9 mouse cellular contexts compared by ENCODE assay signal in genomic region chr2:20963226-20963805, GRCm38 (mm10). TPM values are rescaled to one million over a fixed set of nuclear protein-coding genes. Genes with fewer than 3 reads are reported as not detected.
A peak's percentile ranks its signal among the peaks of the same experiment; 100 is the strongest.
DNase-seq lines count a peak whose midpoint lies in the region; ATAC-seq lines count a peak whose summit lies in the region.
"Had no signal": no experiment of that assay in that cellular context is flagged by ENCODE, and none has a peak within 500 bp of the region (broad histone marks: within the 10 kb centered on the region; RNA-seq: fewer than 3 reads in every experiment).

No protein-coding gene starts in this region.

- DNase-seq in gastrocnemius, adult 18-20 months (ENCODE audit: low spot score): no peak
- no peak for DNase-seq in kidney, adult 18-20 months
- DNase-seq in frontal cortex, postnatal 14 days (ENCODE audit: low spot score in 2 of 2): no peak
- DNase-seq: thymus, postnatal 36 days had no signal

- H3K27me3 ChIP-seq in intestine, embryonic 16.5 days (replicated peaks; ENCODE audit: control insufficient read depth, insufficient read depth, low read length): no peaks in the 10 kb centered on the region
- no peaks in the 10 kb centered on the region for H3K27me3 ChIP-seq in intestine, embryonic 15.5 days (replicated peaks)
- H3K27me3 ChIP-seq in heart, embryonic 11.5 days (ENCODE audit: control insufficient read depth, insufficient read depth, low read length): no peaks in the 10 kb centered on the region
- no peaks in the 10 kb centered on the region for H3K27me3 ChIP-seq in liver, embryonic 12.5 days (replicated peaks)
- no peaks in the 10 kb centered on the region for H3K27me3 ChIP-seq in neural tube, embryonic 14.5 days (ENCODE audit: control insufficient read depth, insufficient read depth, low read length)

- ATAC-seq in intestine, embryonic 16.5 days: no peak
- ATAC-seq in intestine, embryonic 15.5 days: no peak
- ATAC-seq in heart, embryonic 11.5 days (replicated peaks; ENCODE audit: insufficient number of reproducible peaks, low FRiP score, low TSS enrichment): no peak
- ATAC-seq in liver, embryonic 12.5 days: no peak
- no peak for ATAC-seq in neural tube, embryonic 14.5 days (ENCODE audit: low read depth)

- no peak overlapping the region; the same call in 1 of the 2 replicates for H3K27ac ChIP-seq in intestine, embryonic 16.5 days (ENCODE audit: low read length)
- no peak overlapping the region for H3K27ac ChIP-seq in intestine, embryonic 15.5 days
- H3K27ac ChIP-seq in heart, embryonic 11.5 days (ENCODE audit: low read depth, low read length): peak overlapping the region; percentile 6
- H3K27ac ChIP-seq in liver, embryonic 12.5 days: peak overlapping the region; percentile 23; the same call in 1 of the 2 replicates
- H3K27ac ChIP-seq in neural tube, embryonic 14.5 days (ENCODE audit: low read depth, low read length): no peak overlapping the region

- 0 out of 2 replicates have a peak overlapping the region, but pooled peaks have one; percentile 2 for H3K9ac ChIP-seq in intestine, embryonic 16.5 days (ENCODE audit: low read depth, low read length)
- no peak overlapping the region for H3K9ac ChIP-seq in intestine, embryonic 15.5 days
- no peak overlapping the region for H3K9ac ChIP-seq in heart, embryonic 11.5 days (ENCODE audit: low read depth, low read length)
- peak overlapping the region; percentile 39; the same call in 1 of the 2 replicates for H3K9ac ChIP-seq in liver, embryonic 12.5 days
- H3K9ac ChIP-seq in neural tube, embryonic 14.5 days (replicated peaks; ENCODE audit: low read depth, low read length): no peak overlapping the region

- no peak overlapping the region for H3K4me2 ChIP-seq in intestine, embryonic 16.5 days (ENCODE audit: low read depth, low read length)
- H3K4me2 ChIP-seq in intestine, embryonic 15.5 days (replicated peaks): no peak overlapping the region; the same call in 1 of the 2 replicates
- peak overlapping the region; percentile 25 for H3K4me2 ChIP-seq in heart, embryonic 11.5 days
- peak overlapping the region; percentile 54 for H3K4me2 ChIP-seq in liver, embryonic 12.5 days
- H3K4me2 ChIP-seq in neural tube, embryonic 14.5 days (ENCODE audit: low read depth, low read length): peak overlapping the region; percentile 20; the same call in 1 of the 2 replicates

- 57% methylated on average over 5 of the region's 5 CpGs for WGBS in intestine, embryonic 16.5 days
- 60% methylated on average over 5 of the region's 5 CpGs for WGBS in intestine, embryonic 15.5 days
- 21% methylated on average over 5 of the region's 5 CpGs for WGBS in heart, embryonic 11.5 days (ENCODE audit: insufficient replicate concordance)
- WGBS in liver, embryonic 12.5 days (ENCODE audit: insufficient replicate concordance): 17% methylated on average over 5 of the region's 5 CpGs
- 79% methylated on average over 5 of the region's 5 CpGs for whole genome bisulfite sequencing in neural tube, embryonic 14.5 days

- H3K36me3 ChIP-seq in intestine, embryonic 16.5 days (ENCODE audit: control insufficient read depth, insufficient read depth, low read length): no peaks in the 10 kb centered on the region
- no peaks in the 10 kb centered on the region for H3K36me3 ChIP-seq in intestine, embryonic 15.5 days
- no peaks in the 10 kb centered on the region for H3K36me3 ChIP-seq in heart, embryonic 11.5 days (ENCODE audit: control insufficient read depth, insufficient read depth, low read length)
- H3K36me3 ChIP-seq in liver, embryonic 12.5 days: peaks cover under 1% of the 10 kb centered on the region
- no peaks in the 10 kb centered on the region for H3K36me3 ChIP-seq in neural tube, embryonic 14.5 days (ENCODE audit: control insufficient read depth, insufficient read depth, low read length)

- H3K4me1 ChIP-seq in intestine, embryonic 16.5 days (ENCODE audit: control insufficient read depth, insufficient read depth, low read length): peaks cover 38% of the 10 kb centered on the region
- H3K4me1 ChIP-seq in intestine, embryonic 15.5 days (replicated peaks): peaks cover 17% of the 10 kb centered on the region
- peaks cover 52% of the 10 kb centered on the region for H3K4me1 ChIP-seq in heart, embryonic 11.5 days (ENCODE audit: control insufficient read depth, insufficient read depth, low read length)
- peaks cover 84% of the 10 kb centered on the region for H3K4me1 ChIP-seq in liver, embryonic 12.5 days
- H3K4me1 ChIP-seq in neural tube, embryonic 14.5 days (ENCODE audit: control insufficient read depth, insufficient read depth, low read length): peaks cover 47% of the 10 kb centered on the region

- no peaks in the 10 kb centered on the region for H3K9me3 ChIP-seq in intestine, embryonic 16.5 days (ENCODE audit: control insufficient read depth, low read length)
- H3K9me3 ChIP-seq in intestine, embryonic 15.5 days: no peaks in the 10 kb centered on the region
- no peaks in the 10 kb centered on the region for H3K9me3 ChIP-seq in heart, embryonic 11.5 days (replicated peaks; ENCODE audit: control insufficient read depth, low read length)
- H3K9me3 ChIP-seq in liver, embryonic 12.5 days (replicated peaks): no peaks in the 10 kb centered on the region
- H3K9me3 ChIP-seq in neural tube, embryonic 14.5 days (ENCODE audit: control insufficient read depth, low read length): no peaks in the 10 kb centered on the region

- no peak overlapping the region for H3K4me3 ChIP-seq in intestine, embryonic 16.5 days (ENCODE audit: low read length)
- no peak overlapping the region for H3K4me3 ChIP-seq in intestine, embryonic 15.5 days (replicated peaks)
- no peak overlapping the region for H3K4me3 ChIP-seq in heart, embryonic 11.5 days (ENCODE audit: low read depth, low read length)
- peak overlapping the region; percentile 11; the same call in 1 of the 2 replicates for H3K4me3 ChIP-seq in liver, embryonic 12.5 days
- no peak overlapping the region for H3K4me3 ChIP-seq in neural tube, embryonic 14.5 days (ENCODE audit: low read depth, low read length)

RNA-seq across cellular contexts. Expression of gene Arhgap21, which starts 5.4 kb away (rescaled TPM):
- polyA plus RNA-seq in intestine, embryonic 16.5 days (2015; fragmentation: Nextera tagmentation; extraction: Ambion mirVana): 7.4 and 7.7 TPM in 2 replicates
- polyA plus RNA-seq in intestine, embryonic 15.5 days (2015; fragmentation: Nextera tagmentation; extraction: Ambion mirVana): 10.2 and 13.6 TPM in 2 replicates
- 19.3 and 20.4 TPM in 2 replicates for polyA plus RNA-seq in heart, embryonic 11.5 days (2014; fragmentation: Nextera tagmentation; extraction: Ambion mirVana)
- polyA plus RNA-seq in liver, embryonic 12.5 days (2016; fragmentation: Nextera tagmentation; extraction: Ambion mirVana): 10.9 and 12.4 TPM in 2 replicates
- polyA plus RNA-seq in neural tube, embryonic 14.5 days (2014; fragmentation: Nextera tagmentation; extraction: Ambion mirVana): 47.7 and 53.4 TPM in 2 replicates
- total RNA-seq in gastrocnemius, adult 18-20 months (2021): 10 to 100 TPM; 27.0 to 33.4 TPM

Comparison
In these comparisons a context has a peak if more than half of its experiments do, and no peak if none do; other contexts are left out.
1. H3K9ac ChIP-seq: peak in intestine, embryonic 16.5 days (single experiment) and liver, embryonic 12.5 days (single experiment); none in intestine, embryonic 15.5 days (single experiment), heart, embryonic 11.5 days (single experiment) and neural tube, embryonic 14.5 days (single experiment).
2. H3K27ac ChIP-seq: peak in heart, embryonic 11.5 days (single experiment) and liver, embryonic 12.5 days (single experiment); none in intestine, embryonic 16.5 days (single experiment), intestine, embryonic 15.5 days (single experiment) and neural tube, embryonic 14.5 days (single experiment).
3. H3K4me2 ChIP-seq: peak in heart, embryonic 11.5 days (single experiment), liver, embryonic 12.5 days (single experiment) and neural tube, embryonic 14.5 days (single experiment); none in intestine, embryonic 16.5 days (single experiment) and intestine, embryonic 15.5 days (single experiment).